Comparison of ENCODE assay signal across 8 mouse cellular contexts in the genomic region with DNA sequence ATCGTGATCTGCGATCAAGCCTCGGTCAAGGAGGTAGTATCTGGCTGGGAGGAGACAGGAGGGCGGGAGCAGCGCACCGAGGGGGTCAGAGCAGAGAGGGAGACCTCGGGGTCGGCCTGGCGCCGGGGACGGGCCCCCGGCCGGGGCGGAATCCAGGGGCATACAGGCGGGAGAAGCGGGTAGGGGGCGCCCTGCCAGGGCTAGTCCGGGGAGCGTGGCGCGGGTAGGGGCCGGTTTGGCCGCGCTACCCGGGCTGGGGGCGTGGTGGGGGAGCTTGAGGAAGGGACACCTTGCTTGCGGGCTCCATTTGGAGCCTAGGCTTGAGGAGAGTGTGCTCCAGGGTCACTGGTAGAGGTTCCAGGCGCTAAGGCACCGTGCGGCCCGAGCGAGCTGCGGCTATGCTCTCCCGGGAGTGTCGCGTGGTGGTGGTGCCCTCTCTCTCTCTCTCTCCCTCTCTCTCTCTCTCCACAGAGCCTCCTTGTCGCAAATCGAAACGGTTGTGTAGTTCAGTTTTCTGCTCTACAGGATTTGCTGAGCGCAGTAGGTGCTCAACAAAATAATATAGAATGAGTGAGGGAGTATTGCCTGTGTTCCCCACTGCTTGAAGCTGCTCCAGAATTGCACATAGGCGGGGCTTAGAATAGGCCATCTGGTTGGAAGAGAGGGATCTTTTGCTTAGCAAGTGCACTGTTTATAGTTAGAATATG. TPM values are rescaled to one million over a fixed set of nuclear protein-coding genes. Genes with fewer than 3 reads are reported as not detected.
DNase-seq lines count a peak whose midpoint lies in the region; ATAC-seq and TF ChIP-seq lines count a peak whose summit lies in the region.

No protein-coding gene starts in this region.

- H3K4me3 ChIP-seq in kidney, embryonic 14.5 days (ENCODE audit: low read length) = peak overlapping the region; percentile 70
- H3K4me3 ChIP-seq in bone marrow macrophage, adult 2 months (ENCODE audit: insufficient read depth, low read length) = peak overlapping the region; percentile 96
- H3K4me3 ChIP-seq in forebrain, embryonic 13.5 days = peak overlapping the region; percentile 85
- H3K4me3 ChIP-seq in intestine, embryonic 16.5 days (ENCODE audit: low read length) = peak overlapping the region; percentile 95
- peak overlapping the region; percentile 84 for H3K4me3 ChIP-seq in lung, postnatal 0 days (ENCODE audit: low read depth, low read length)
- peak overlapping the region; percentile 72 for H3K4me3 ChIP-seq in small intestine, adult 2 months (ENCODE audit: low read depth, low read length)

- peak overlapping the region; percentile 88 for H3K9ac ChIP-seq in kidney, embryonic 14.5 days (ENCODE audit: low read depth, low read length)
- H3K9ac ChIP-seq in forebrain, embryonic 13.5 days = peak overlapping the region; percentile 93
- H3K9ac ChIP-seq in intestine, embryonic 16.5 days (ENCODE audit: low read depth, low read length) = peak overlapping the region; percentile 97
- peak overlapping the region; percentile 78 for H3K9ac ChIP-seq in lung, postnatal 0 days (replicated peaks; ENCODE audit: low read depth)

- WGBS in kidney, embryonic 14.5 days = under 1% methylated on average over 39 of the region's 41 CpGs
- WGBS in forebrain, embryonic 13.5 days = under 1% methylated on average over 41 of the region's 41 CpGs
- under 1% methylated on average over 41 of the region's 41 CpGs for WGBS in intestine, embryonic 16.5 days
- WGBS in lung, postnatal 0 days = under 1% methylated on average over 28 of the region's 41 CpGs
- 2% methylated on average over 41 of the region's 41 CpGs for WGBS in small intestine, adult 2 months

- peak overlapping the region; percentile 98 for H3K27ac ChIP-seq in kidney, embryonic 14.5 days (ENCODE audit: low read depth, low read length)
- peak overlapping the region; percentile 45 for H3K27ac ChIP-seq in bone marrow macrophage, adult 2 months (ENCODE audit: insufficient read depth, low read depth, low read length)
- peak overlapping the region; percentile 95 for H3K27ac ChIP-seq in forebrain, embryonic 13.5 days
- peak overlapping the region; percentile 94 for H3K27ac ChIP-seq in intestine, embryonic 16.5 days (ENCODE audit: low read length)
- peak overlapping the region; percentile 94 for H3K27ac ChIP-seq in lung, postnatal 0 days (ENCODE audit: low read length)
- H3K27ac ChIP-seq in small intestine, adult 2 months (ENCODE audit: insufficient read depth, low read depth, low read length) = peak overlapping the region; percentile 25

- no peak for DNase-seq in kidney, postnatal 10 days
- DNase-seq in lung, postnatal 0 days (ENCODE audit: low spot score) = peak; percentile 72
- no peak for DNase-seq in urinary bladder, postnatal 4 days (ENCODE audit: low spot score in 2 of 2)

- no peak for TF ChIP-seq POLR2A in bone marrow macrophage, adult 2 months (IDR thresholded peaks at IDR 0.05; ENCODE audit: borderline replicate concordance, low read depth, low read length)
- TF ChIP-seq POLR2A in small intestine, adult 2 months (IDR thresholded peaks at IDR 0.05; ENCODE audit: low read depth, low read length) = no peak

- H3K4me2 ChIP-seq in kidney, embryonic 14.5 days (replicated peaks; ENCODE audit: low read depth, low read length) = peak overlapping the region; percentile 78
- peak overlapping the region; percentile 74 for H3K4me2 ChIP-seq in forebrain, embryonic 13.5 days
- peak overlapping the region; percentile 86 for H3K4me2 ChIP-seq in intestine, embryonic 16.5 days (ENCODE audit: low read depth, low read length)
- peak overlapping the region; percentile 98 for H3K4me2 ChIP-seq in lung, postnatal 0 days (replicated peaks; ENCODE audit: low read depth, low read length)

- no peaks in the 10 kb centered on the region for H3K9me3 ChIP-seq in kidney, embryonic 14.5 days (ENCODE audit: control insufficient read depth, low read length)
- H3K9me3 ChIP-seq in forebrain, embryonic 13.5 days (replicated peaks) = no peaks in the 10 kb centered on the region
- H3K9me3 ChIP-seq in intestine, embryonic 16.5 days (ENCODE audit: control insufficient read depth, low read length) = no peaks in the 10 kb centered on the region
- H3K9me3 ChIP-seq in lung, postnatal 0 days (ENCODE audit: low read length) = no peaks in the 10 kb centered on the region

- peaks cover 37% of the 10 kb centered on the region for H3K36me3 ChIP-seq in kidney, embryonic 14.5 days (ENCODE audit: control insufficient read depth, insufficient read depth, low read length)
- peaks cover 38% of the 10 kb centered on the region for H3K36me3 ChIP-seq in forebrain, embryonic 13.5 days (ENCODE audit: poor library complexity, severe bottlenecking)
- H3K36me3 ChIP-seq in intestine, embryonic 16.5 days (ENCODE audit: control insufficient read depth, insufficient read depth, low read length) = peaks cover 5% of the 10 kb centered on the region; the same call in 1 of the 2 replicates
- H3K36me3 ChIP-seq in lung, postnatal 0 days (ENCODE audit: insufficient read depth, low read length) = peaks cover 15% of the 10 kb centered on the region; the same call in 1 of the 2 replicates
- peaks cover 19% of the 10 kb centered on the region; the same call in 1 of the 2 replicates for H3K36me3 ChIP-seq in small intestine, adult 2 months (ENCODE audit: control insufficient read depth, insufficient read depth, low read length)

- ATAC-seq in kidney, embryonic 14.5 days (ENCODE audit: low FRiP score, low TSS enrichment) = peak; percentile 67
- ATAC-seq in forebrain, embryonic 13.5 days = peak; percentile 22
- peak; percentile 5 for ATAC-seq in intestine, embryonic 16.5 days
- ATAC-seq in lung, postnatal 0 days = no peak; the same call in 1 of the 2 replicates

- TF ChIP-seq EP300 in lung, postnatal 0 days (IDR thresholded peaks at IDR 0.05) = no peak

- H3K4me1 ChIP-seq in kidney, embryonic 14.5 days (ENCODE audit: control insufficient read depth, insufficient read depth, low read length) = peaks cover 19% of the 10 kb centered on the region
- H3K4me1 ChIP-seq in bone marrow macrophage, adult 2 months (ENCODE audit: control insufficient read depth, insufficient read depth, low read length) = peaks cover 14% of the 10 kb centered on the region
- peaks cover 32% of the 10 kb centered on the region for H3K4me1 ChIP-seq in forebrain, embryonic 13.5 days
- H3K4me1 ChIP-seq in intestine, embryonic 16.5 days (ENCODE audit: control insufficient read depth, insufficient read depth, low read length) = peaks cover 25% of the 10 kb centered on the region
- peaks cover 11% of the 10 kb centered on the region; the same call in 1 of the 2 replicates for H3K4me1 ChIP-seq in lung, postnatal 0 days (ENCODE audit: insufficient read depth, low read depth, low read length)
- peaks cover 8% of the 10 kb centered on the region; the same call in 1 of the 2 replicates for H3K4me1 ChIP-seq in small intestine, adult 2 months (ENCODE audit: control insufficient read depth, insufficient read depth, insufficient read length, low read length)

- H3K27me3 ChIP-seq in kidney, embryonic 14.5 days (ENCODE audit: control insufficient read depth, insufficient read depth, low read length) = no peaks in the 10 kb centered on the region
- H3K27me3 ChIP-seq in forebrain, embryonic 13.5 days = no peaks in the 10 kb centered on the region
- no peaks in the 10 kb centered on the region for H3K27me3 ChIP-seq in intestine, embryonic 16.5 days (replicated peaks; ENCODE audit: control insufficient read depth, insufficient read depth, low read length)
- H3K27me3 ChIP-seq in lung, postnatal 0 days (replicated peaks; ENCODE audit: insufficient read depth, low read length) = no peaks in the 10 kb centered on the region
- H3K27me3 ChIP-seq in small intestine, adult 2 months (ENCODE audit: control insufficient read depth, insufficient read depth, low read length) = no peaks in the 10 kb centered on the region

- TF ChIP-seq CTCF in bone marrow macrophage, adult 2 months (IDR thresholded peaks at IDR 0.05; ENCODE audit: low read depth, low read length) = no peak
- peak; percentile 39 for TF ChIP-seq CTCF in lung, postnatal 0 days (IDR thresholded peaks at IDR 0.05)
- 0 out of 2 replicates have a peak, but pooled peaks have one; percentile 3 for TF ChIP-seq CTCF in small intestine, adult 2 months (IDR thresholded peaks at IDR 0.05; ENCODE audit: extremely low read depth, insufficient read length, insufficient replicate concordance, low read depth, low read length)

RNA-seq across cellular contexts. Expression of a gene that starts 0.5 kb away (rescaled TPM):
- polyA plus RNA-seq in kidney, embryonic 14.5 days (2014; fragmentation: Nextera tagmentation; extraction: Ambion mirVana) = 51.4 and 73.4 TPM in 2 replicates
- polyA plus RNA-seq in bone marrow macrophage, adult 2 months (2012; ENCODE audit: insufficient read depth, insufficient read length, missing spikeins) = 22.9 and 25.8 TPM in 2 replicates
- 43.5 and 47.5 TPM in 2 replicates for polyA plus RNA-seq in forebrain, embryonic 13.5 days (2015; fragmentation: Nextera tagmentation; extraction: Ambion mirVana)
- 37.2 and 38.9 TPM in 2 replicates for polyA plus RNA-seq in intestine, embryonic 16.5 days (2015; fragmentation: Nextera tagmentation; extraction: Ambion mirVana)
- 18.4 and 22.6 TPM in 2 replicates for polyA plus RNA-seq in lung, postnatal 0 days (2015; fragmentation: Nextera tagmentation; extraction: Ambion mirVana)
- 26.0 and 35.4 TPM in 2 replicates for polyA plus RNA-seq in small intestine, adult 2 months (2012; rRNA removed)

RNA-seq across cellular contexts. Expression of a gene that starts 1.2 kb away (rescaled TPM):
- polyA plus RNA-seq in kidney, embryonic 14.5 days (2014; fragmentation: Nextera tagmentation; extraction: Ambion mirVana) = 81.7 and 165 TPM in 2 replicates
- 149 and 154 TPM in 2 replicates for polyA plus RNA-seq in bone marrow macrophage, adult 2 months (2012; ENCODE audit: insufficient read depth, insufficient read length, missing spikeins)
- 170 and 180 TPM in 2 replicates for polyA plus RNA-seq in forebrain, embryonic 13.5 days (2015; fragmentation: Nextera tagmentation; extraction: Ambion mirVana)
- 244 and 256 TPM in 2 replicates for polyA plus RNA-seq in intestine, embryonic 16.5 days (2015; fragmentation: Nextera tagmentation; extraction: Ambion mirVana)
- polyA plus RNA-seq in lung, postnatal 0 days (2015; fragmentation: Nextera tagmentation; extraction: Ambion mirVana) = 138 and 143 TPM in 2 replicates
- 99.8 and 167 TPM in 2 replicates for polyA plus RNA-seq in small intestine, adult 2 months (2012; rRNA removed)

RNA-seq across cellular contexts. Expression of a gene that starts 5.9 kb away (rescaled TPM):
- 14.2 and 16.7 TPM in 2 replicates for polyA plus RNA-seq in kidney, embryonic 14.5 days (2014; fragmentation: Nextera tagmentation; extraction: Ambion mirVana)
- not detected in 2 replicates for polyA plus RNA-seq in bone marrow macrophage, adult 2 months (2012; ENCODE audit: insufficient read depth, insufficient read length, missing spikeins)
- not detected in 2 replicates for polyA plus RNA-seq in forebrain, embryonic 13.5 days (2015; fragmentation: Nextera tagmentation; extraction: Ambion mirVana)
- 102 and 109 TPM in 2 replicates for polyA plus RNA-seq in intestine, embryonic 16.5 days (2015; fragmentation: Nextera tagmentation; extraction: Ambion mirVana)
- polyA plus RNA-seq in lung, postnatal 0 days (2015; fragmentation: Nextera tagmentation; extraction: Ambion mirVana) = 61.4 and 61.8 TPM in 2 replicates
- polyA plus RNA-seq in small intestine, adult 2 months (2012; rRNA removed) = 132 and 184 TPM in 2 replicates

RNA-seq across cellular contexts. Expression of a gene that starts 21.6 kb away (rescaled TPM):
- polyA plus RNA-seq in kidney, embryonic 14.5 days (2014; fragmentation: Nextera tagmentation; extraction: Ambion mirVana) = 260 and 303 TPM in 2 replicates
- polyA plus RNA-seq in bone marrow macrophage, adult 2 months (2012; ENCODE audit: insufficient read depth, insufficient read length, missing spikeins) = 71.3 and 83.2 TPM in 2 replicates
- 139 and 143 TPM in 2 replicates for polyA plus RNA-seq in forebrain, embryonic 13.5 days (2015; fragmentation: Nextera tagmentation; extraction: Ambion mirVana)
- 371 and 377 TPM in 2 replicates for polyA plus RNA-seq in intestine, embryonic 16.5 days (2015; fragmentation: Nextera tagmentation; extraction: Ambion mirVana)
- polyA plus RNA-seq in lung, postnatal 0 days (2015; fragmentation: Nextera tagmentation; extraction: Ambion mirVana) = 306 and 384 TPM in 2 replicates
- polyA plus RNA-seq in small intestine, adult 2 months (2012; rRNA removed) = 130 and 182 TPM in 2 replicates

RNA-seq across cellular contexts. Expression of a gene that starts 21.8 kb away (rescaled TPM):
- polyA plus RNA-seq in kidney, embryonic 14.5 days (2014; fragmentation: Nextera tagmentation; extraction: Ambion mirVana) = 31.6 and 32.2 TPM in 2 replicates
- 0.13 and 0.16 TPM in 2 replicates for polyA plus RNA-seq in bone marrow macrophage, adult 2 months (2012; ENCODE audit: insufficient read depth, insufficient read length, missing spikeins)
- polyA plus RNA-seq in forebrain, embryonic 13.5 days (2015; fragmentation: Nextera tagmentation; extraction: Ambion mirVana) = 51.5 and 52.6 TPM in 2 replicates
- polyA plus RNA-seq in intestine, embryonic 16.5 days (2015; fragmentation: Nextera tagmentation; extraction: Ambion mirVana) = 6.5 and 7.3 TPM in 2 replicates
- polyA plus RNA-seq in lung, postnatal 0 days (2015; fragmentation: Nextera tagmentation; extraction: Ambion mirVana) = 2.6 and 3.4 TPM in 2 replicates
- 0.41 and 0.60 TPM in 2 replicates for polyA plus RNA-seq in small intestine, adult 2 months (2012; rRNA removed)

Comparison
In these comparisons a context has a peak if more than half of its experiments do, and no peak if none do; other contexts are left out.
1. H3K27ac ChIP-seq: peak in every context shown above with its lines; median percentile 98 in kidney, embryonic 14.5 days; 95 in forebrain, embryonic 13.5 days; 94 in intestine, embryonic 16.5 days; 94 in lung, postnatal 0 days; 45 in bone marrow macrophage, adult 2 months; 25 in small intestine, adult 2 months.
2. RNA of a gene that starts 5.9 kb away (polyA plus RNA-seq): 132 to 184 TPM in small intestine, adult 2 months, 102 to 109 TPM in intestine, embryonic 16.5 days, 61.4 to 61.8 TPM in lung, postnatal 0 days and 14.2 to 16.7 TPM in kidney, embryonic 14.5 days; not detected in bone marrow macrophage, adult 2 months and not detected in forebrain, embryonic 13.5 days; every median in the first group is over 10 times any median in the second.
3. Peak in every context shown above with its lines, with median percentiles within 50 percentile points of each other: H3K4me2 ChIP-seq, H3K4me3 ChIP-seq and H3K9ac ChIP-seq.